Mouse (Mus musculus): ENCODE data around the gene Olfr750. TPM values are rescaled to one million over a fixed set of nuclear protein-coding genes. Genes with fewer than 3 reads are reported as not detected.

The Olfr750 gene
- total RNA-seq (2021) = not detected
- polyA plus RNA-seq (2012; rRNA removed) = not detected in 2 replicates
- long read RNA-seq = 0 reads

DNA sequence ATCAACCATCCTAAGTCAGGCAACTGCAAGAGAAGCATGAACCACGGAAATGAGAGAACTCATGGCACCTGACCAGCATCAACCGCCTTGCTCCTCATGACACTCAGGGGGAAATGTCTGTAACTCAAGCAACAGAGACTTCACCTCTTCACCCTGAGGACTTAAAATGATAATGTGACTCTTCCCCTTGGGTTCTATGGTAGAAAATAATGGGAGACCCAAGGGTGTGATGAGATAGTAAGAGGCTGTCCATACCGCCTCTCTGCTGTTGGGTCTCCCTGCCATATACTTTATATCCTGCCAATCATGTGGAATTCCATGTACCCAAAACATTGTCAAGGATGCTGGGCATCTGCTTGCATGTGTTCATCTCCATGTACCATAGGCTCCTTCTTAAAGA lies at the start of gene Olfr750:
Gene Olfr750 (minus strand): TSS at position 101 of the 400 bp plus-strand sequence.
- TF ChIP-seq CTCF (IDR thresholded peaks at IDR 0.05) (no peak), POLR2A (IDR thresholded peaks at IDR 0.05; ENCODE audit: insufficient read depth, low read depth, low read length) (no peak), EP300 (IDR thresholded peaks at IDR 0.05; ENCODE audit: insufficient read depth, low read depth, low read length) (no peak)
- no peak within 1 kb of the TSS for H3K9ac ChIP-seq (ENCODE audit: low read depth, low read length)
- no peaks in the 10 kb centered on the region for H3K36me3 ChIP-seq (ENCODE audit: control insufficient read depth, insufficient read depth, low read length)
- H3K79me2 ChIP-seq (replicated peaks; ENCODE audit: control insufficient read depth, insufficient read depth, low read length) = no peaks in the 10 kb centered on the region
- intact Hi-C loops (cut with DNase I) = no loop called here
- H3K27ac ChIP-seq = no peak within 1 kb of the TSS
- DNase-seq = no peak
- WGBS = 85% methylated on average over 3 of the region's 3 CpGs
- no peaks in the 10 kb centered on the region for H3K27me3 ChIP-seq (ENCODE audit: control insufficient read depth, insufficient read depth, low read length)
- H3K4me1 ChIP-seq (ENCODE audit: control insufficient read depth, insufficient read depth, low read length) = peaks cover 2% of the 10 kb centered on the region; the same call in 1 of the 2 replicates
- H3K4me3 ChIP-seq = no peak within 1 kb of the TSS

DNA sequence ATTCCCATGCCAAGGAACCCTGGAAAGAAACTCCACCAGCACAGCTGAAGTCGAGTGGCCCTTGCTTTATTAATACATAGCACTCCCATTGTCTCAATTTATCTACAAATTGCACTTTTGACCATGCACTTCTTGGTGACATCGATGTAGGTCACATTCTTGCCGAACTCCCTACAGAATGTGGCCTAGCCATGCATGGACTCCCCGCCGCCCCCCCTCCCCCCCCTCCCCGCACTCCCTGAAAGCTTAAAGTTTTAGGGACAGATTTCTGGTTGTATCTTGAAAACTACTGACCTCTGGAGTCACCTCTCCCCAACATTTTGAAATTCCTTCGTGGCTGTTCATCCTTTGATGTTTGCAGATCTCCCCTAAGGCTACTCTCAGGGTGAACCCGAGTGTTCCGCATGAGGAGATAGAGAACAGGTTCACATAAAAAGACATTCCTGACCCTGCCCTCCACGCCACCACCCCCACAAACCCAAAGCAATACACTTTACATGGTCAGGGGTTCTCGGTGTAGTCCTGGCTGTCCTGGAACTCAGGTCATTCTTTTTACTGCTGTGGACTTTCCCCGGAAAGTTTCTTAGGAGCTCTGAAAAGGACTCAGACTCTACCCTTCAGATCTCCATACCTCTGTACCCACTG lies 39.8 kb upstream of the Olfr750 start, which contains the start of gene Eddm3b:
Gene Eddm3b (plus strand): TSS at position 511 of the 645 bp plus-strand sequence.
- H3K27ac ChIP-seq = no peak within 1 kb of the TSS
- no peak for DNase-seq
- intact Hi-C loops (cut with DNase I) = no loop called here
- 64% methylated on average over 12 of the region's 12 CpGs for WGBS
- H3K36me3 ChIP-seq (ENCODE audit: control insufficient read depth, insufficient read depth, low read length) = no peaks in the 10 kb centered on the region
- no peak within 1 kb of the TSS for H3K4me3 ChIP-seq
- no peaks in the 10 kb centered on the region for H3K4me1 ChIP-seq (ENCODE audit: control insufficient read depth, insufficient read depth, low read length)
- H3K79me2 ChIP-seq (replicated peaks; ENCODE audit: control insufficient read depth, insufficient read depth, low read length) = no peaks in the 10 kb centered on the region
- no peaks in the 10 kb centered on the region for H3K27me3 ChIP-seq (ENCODE audit: control insufficient read depth, insufficient read depth, low read length)
- no peak within 1 kb of the TSS for H3K9ac ChIP-seq (ENCODE audit: low read depth, low read length)
- TF ChIP-seq EP300 (IDR thresholded peaks at IDR 0.05; ENCODE audit: insufficient read depth, low read depth, low read length) (no peak), POLR2A (IDR thresholded peaks at IDR 0.05; ENCODE audit: insufficient read depth, low read depth, low read length) (no peak), CTCF (IDR thresholded peaks at IDR 0.05) (no peak)

DNA sequence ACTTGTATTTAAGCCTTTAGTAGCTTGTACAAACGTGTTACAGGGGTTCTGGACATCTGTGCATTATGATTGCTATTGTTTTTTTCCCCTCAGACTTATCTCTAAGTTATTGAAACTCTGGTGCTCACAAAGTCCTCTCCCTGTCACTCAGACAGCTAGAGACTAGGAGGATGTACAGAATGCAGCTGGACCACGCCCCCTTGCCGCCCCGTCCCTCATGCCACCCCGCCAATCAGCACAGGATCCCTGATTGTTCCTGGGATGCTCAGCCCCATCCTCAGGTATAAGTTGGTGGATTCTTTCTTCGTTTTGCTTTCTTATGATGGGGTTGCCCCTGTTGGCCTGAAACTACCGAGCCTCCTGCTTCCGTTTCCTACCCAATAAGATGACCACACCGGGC lies 39.2 kb upstream of the Olfr750 start:
- DNase-seq = no peak
- WGBS = 59% methylated on average over 9 of the region's 9 CpGs
- H3K4me3 ChIP-seq = no peak overlapping the region
- H3K36me3 ChIP-seq (ENCODE audit: control insufficient read depth, insufficient read depth, low read length) = no peaks in the 10 kb centered on the region
- TF ChIP-seq EP300 (IDR thresholded peaks at IDR 0.05; ENCODE audit: insufficient read depth, low read depth, low read length) = no peak
- TF ChIP-seq POLR2A (IDR thresholded peaks at IDR 0.05; ENCODE audit: insufficient read depth, low read depth, low read length) = no peak
- TF ChIP-seq CTCF (IDR thresholded peaks at IDR 0.05) = no peak
- no peak overlapping the region for H3K9ac ChIP-seq (ENCODE audit: low read depth, low read length)
- H3K79me2 ChIP-seq (replicated peaks; ENCODE audit: control insufficient read depth, insufficient read depth, low read length) = no peaks in the 10 kb centered on the region
- no peak overlapping the region for H3K27ac ChIP-seq
- no peaks in the 10 kb centered on the region for H3K27me3 ChIP-seq (ENCODE audit: control insufficient read depth, insufficient read depth, low read length)
- no peaks in the 10 kb centered on the region for H3K4me1 ChIP-seq (ENCODE audit: control insufficient read depth, insufficient read depth, low read length)
- intact Hi-C loops (cut with DNase I) = no loop called here

DNA sequence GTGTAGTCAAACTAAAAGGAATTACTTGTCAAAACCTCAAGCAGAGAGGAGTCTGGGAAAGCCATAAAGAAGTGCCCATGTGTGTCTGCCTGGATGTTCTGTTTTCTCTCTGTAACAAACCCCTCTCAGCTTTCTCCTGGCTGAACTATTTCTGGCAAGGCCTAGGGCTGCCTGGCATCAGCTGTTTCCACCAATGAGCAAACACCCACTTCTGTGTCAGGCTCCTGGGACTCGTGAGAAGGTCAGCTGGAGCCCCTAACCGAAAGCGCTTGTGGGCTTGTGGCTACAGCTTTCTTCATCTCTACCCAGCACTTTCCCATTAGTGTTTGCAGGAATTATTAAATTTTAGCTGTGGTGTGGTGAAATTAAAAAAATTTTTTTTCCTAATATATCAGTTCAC lies 37.7 kb upstream of the Olfr750 start:
- no peaks in the 10 kb centered on the region for H3K79me2 ChIP-seq (replicated peaks; ENCODE audit: control insufficient read depth, insufficient read depth, low read length)
- WGBS = 41% methylated on average over 3 of the region's 3 CpGs
- intact Hi-C loops (cut with DNase I) = no loop called here
- H3K4me1 ChIP-seq (ENCODE audit: control insufficient read depth, insufficient read depth, low read length) = no peaks in the 10 kb centered on the region
- H3K36me3 ChIP-seq (ENCODE audit: control insufficient read depth, insufficient read depth, low read length) = peaks cover 2% of the 10 kb centered on the region
- TF ChIP-seq POLR2A (IDR thresholded peaks at IDR 0.05; ENCODE audit: insufficient read depth, low read depth, low read length) = no peak
- TF ChIP-seq CTCF (IDR thresholded peaks at IDR 0.05) = no peak
- no peak for TF ChIP-seq EP300 (IDR thresholded peaks at IDR 0.05; ENCODE audit: insufficient read depth, low read depth, low read length)
- H3K4me3 ChIP-seq = no peak overlapping the region
- H3K9ac ChIP-seq (ENCODE audit: low read depth, low read length) = no peak overlapping the region
- DNase-seq = no peak
- no peak overlapping the region for H3K27ac ChIP-seq
- H3K27me3 ChIP-seq (ENCODE audit: control insufficient read depth, insufficient read depth, low read length) = no peaks in the 10 kb centered on the region

DNA sequence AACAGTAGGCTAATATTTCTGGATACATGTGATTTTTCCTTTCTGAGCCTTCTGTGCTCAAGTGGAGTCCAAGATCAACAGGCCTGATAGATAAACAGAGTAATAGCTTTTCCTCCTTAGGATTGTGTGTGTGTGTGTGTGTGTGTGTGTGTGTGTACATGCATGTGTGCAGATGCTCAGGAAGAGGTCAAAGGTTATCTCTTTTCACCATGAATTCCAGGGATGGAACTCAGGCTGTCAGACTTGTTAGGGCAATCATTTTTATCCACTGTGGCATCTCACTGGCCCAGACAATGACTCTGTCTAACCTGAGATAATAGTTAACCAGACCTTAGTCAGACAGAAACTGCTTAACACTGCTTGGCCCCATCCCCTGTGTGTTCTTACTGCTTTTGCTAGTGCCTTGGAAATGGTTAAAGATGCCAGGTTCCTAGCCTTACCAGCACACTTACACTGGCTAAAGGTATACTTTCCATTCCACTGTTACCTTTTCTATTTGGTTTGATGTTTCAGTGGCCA lies 32.3 kb upstream of the Olfr750 start:
- H3K4me3 ChIP-seq = no peak overlapping the region
- TF ChIP-seq POLR2A (IDR thresholded peaks at IDR 0.05; ENCODE audit: insufficient read depth, low read depth, low read length) (no peak), EP300 (IDR thresholded peaks at IDR 0.05; ENCODE audit: insufficient read depth, low read depth, low read length) (no peak), CTCF (IDR thresholded peaks at IDR 0.05) (no peak)
- H3K79me2 ChIP-seq (replicated peaks; ENCODE audit: control insufficient read depth, insufficient read depth, low read length) = no peaks in the 10 kb centered on the region
- intact Hi-C loops (cut with DNase I) = no loop called here
- no peak overlapping the region for H3K9ac ChIP-seq (ENCODE audit: low read depth, low read length)
- no peaks in the 10 kb centered on the region for H3K4me1 ChIP-seq (ENCODE audit: control insufficient read depth, insufficient read depth, low read length)
- peak overlapping the region; percentile 45; the same call in 1 of the 2 replicates for H3K27ac ChIP-seq
- peak in 1 of 2 experiments; percentile 0 for DNase-seq
- H3K27me3 ChIP-seq (ENCODE audit: control insufficient read depth, insufficient read depth, low read length) = no peaks in the 10 kb centered on the region
- peaks cover 2% of the 10 kb centered on the region for H3K36me3 ChIP-seq (ENCODE audit: control insufficient read depth, insufficient read depth, low read length)

DNA sequence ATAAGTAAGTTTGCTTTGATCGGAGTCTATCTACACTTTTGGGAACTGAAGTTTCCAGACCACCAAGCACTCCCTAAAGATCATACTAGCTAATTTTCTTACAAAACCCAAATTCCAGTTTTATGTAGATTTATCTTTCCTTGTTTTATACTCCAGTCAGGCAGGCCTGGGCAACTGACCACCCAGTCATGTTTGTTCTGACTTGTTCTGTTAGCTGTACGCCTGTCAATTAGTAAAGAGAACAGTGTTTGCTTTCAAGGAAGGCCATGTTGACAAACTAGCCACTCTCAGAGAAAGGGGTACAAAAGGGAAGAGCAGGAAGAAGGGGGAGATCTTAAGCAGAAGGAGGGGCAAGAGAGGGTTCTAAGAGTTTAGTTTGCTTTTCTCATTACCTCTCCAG lies 30.1 kb upstream of the Olfr750 start:
- 88% methylated on average over 2 of the region's 2 CpGs for WGBS
- intact Hi-C loops (cut with DNase I) = loop anchor here (1.0 to 5.0 kb wide), 3 partner anchors 163 to 378 kb away; no protein-coding TSS in a partner anchor
- Histone ChIP-seq H3K4me1 (ENCODE audit: control insufficient read depth, insufficient read depth, low read length) (no peaks in the 10 kb centered on the region), H3K27ac (no peak overlapping the region), H3K79me2 (replicated peaks; ENCODE audit: control insufficient read depth, insufficient read depth, low read length) (no peaks in the 10 kb centered on the region), H3K4me3 (no peak overlapping the region), H3K27me3 (ENCODE audit: control insufficient read depth, insufficient read depth, low read length) (no peaks in the 10 kb centered on the region), H3K9ac (ENCODE audit: low read depth, low read length) (no peak overlapping the region), H3K36me3 (ENCODE audit: control insufficient read depth, insufficient read depth, low read length) (peaks cover 2% of the 10 kb centered on the region)
- DNase-seq = no peak
- TF ChIP-seq POLR2A (IDR thresholded peaks at IDR 0.05; ENCODE audit: insufficient read depth, low read depth, low read length) = no peak
- no peak for TF ChIP-seq EP300 (IDR thresholded peaks at IDR 0.05; ENCODE audit: insufficient read depth, low read depth, low read length)
- TF ChIP-seq CTCF (IDR thresholded peaks at IDR 0.05) = no peak
